In the genomic region with DNA sequence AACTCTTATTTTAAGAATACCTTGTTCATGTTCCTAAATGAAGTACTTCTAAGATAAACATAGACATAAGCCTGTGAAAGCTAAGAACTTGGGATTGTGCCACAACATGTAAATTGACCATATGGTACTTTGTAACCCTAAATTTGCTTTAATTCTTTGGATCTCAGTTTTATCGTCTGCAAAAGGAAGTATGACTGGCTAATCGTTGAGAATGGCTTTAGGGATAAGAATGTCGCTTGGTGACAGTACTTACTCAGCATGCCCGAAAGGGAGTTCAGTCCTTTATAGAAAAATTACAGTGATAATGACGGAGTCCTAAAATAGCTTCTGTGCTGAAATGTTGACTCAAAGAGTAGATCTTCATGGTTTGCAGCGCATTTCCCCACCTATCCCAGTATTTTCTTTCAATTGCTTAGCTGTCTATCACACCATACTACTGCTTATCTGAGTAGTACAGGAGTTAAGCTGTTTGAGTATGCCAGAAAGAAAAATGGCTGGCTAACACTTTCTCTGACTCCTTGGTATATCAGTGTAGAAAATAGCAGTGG, we compare ENCODE assay signal across 16 mouse cellular contexts.
DNase-seq lines count a peak whose midpoint lies in the region; ATAC-seq and TF ChIP-seq lines count a peak whose summit lies in the region.
"Had no signal": no experiment of that assay in that cellular context is flagged by ENCODE, and none has a peak within 500 bp of the region (broad histone marks: within the 10 kb centered on the region; RNA-seq: fewer than 3 reads in every experiment).

No protein-coding gene starts in this region.

- no peak overlapping the region for H3K4me2 ChIP-seq in forebrain, postnatal 0 days (ENCODE audit: low read depth)
- H3K4me2 ChIP-seq in forebrain, embryonic 12.5 days, result no peak overlapping the region
- peak overlapping the region; percentile 18; the same call in 1 of the 2 replicates for H3K4me2 ChIP-seq in liver, postnatal 0 days (ENCODE audit: low read depth, low read length)
- H3K4me2 ChIP-seq: hindbrain, embryonic 15.5 days had no signal

- TF ChIP-seq CTCF in forebrain, postnatal 0 days (IDR thresholded peaks at IDR 0.05; ENCODE audit: low read depth), result no peak
- TF ChIP-seq CTCF in left cerebral cortex, adult 2 months (IDR thresholded peaks at IDR 0.05), result no peak
- TF ChIP-seq CTCF in liver, postnatal 0 days (IDR thresholded peaks at IDR 0.05; ENCODE audit: low read depth), result no peak

- peaks cover 11% of the 10 kb centered on the region; the same call in 1 of the 2 replicates for H3K36me3 ChIP-seq in forebrain, postnatal 0 days (ENCODE audit: insufficient read depth)
- peaks cover 5% of the 10 kb centered on the region; the same call in 1 of the 2 replicates for H3K36me3 ChIP-seq in forebrain, embryonic 12.5 days (replicated peaks)
- H3K36me3 ChIP-seq in liver, postnatal 0 days (replicated peaks; ENCODE audit: insufficient read depth, low read length), result no peaks in the 10 kb centered on the region

- no peak overlapping the region for H3K4me3 ChIP-seq in forebrain, postnatal 0 days (ENCODE audit: low read depth, low read length)
- no peak overlapping the region for H3K4me3 ChIP-seq in forebrain, embryonic 12.5 days (replicated peaks)
- H3K4me3 ChIP-seq in left cerebral cortex, adult 2 months, result no peak overlapping the region
- no peak overlapping the region for H3K4me3 ChIP-seq in liver, postnatal 0 days (ENCODE audit: low read depth, low read length)
- H3K4me3 ChIP-seq: hindbrain, embryonic 15.5 days had no signal

- intact Hi-C loops in left cerebral cortex, adult 2 months (cut with DNase I), result loop anchor here (1.0 kb wide), 1 partner anchor 8 kb away; no protein-coding TSS in a partner anchor
- intact Hi-C loops in left cerebral cortex, postnatal 4 days (cut with DNase I), result no loop called here

- DNase-seq in forebrain, postnatal 0 days, result peak; percentile 24
- DNase-seq in left cerebral cortex, adult 2 months (ENCODE audit: extremely low spot score in 1 of 2, low spot score in 2 of 2), result no peak
- DNase-seq in left cerebral cortex, postnatal 4 days, result no peak
- no peak for DNase-seq in liver, postnatal 0 days
- DNase-seq in gastrocnemius, postnatal 10 days, result no peak
- no peak for DNase-seq in urinary bladder, adult 18-20 months (ENCODE audit: low spot score in 2 of 2)
- DNase-seq: adrenal gland, postnatal 10 days; cerebellum, adult 9-11 months; heart, postnatal 10 days; kidney, adult 11 months; right cerebral cortex, adult 18-20 months had no signal

- no peaks in the 10 kb centered on the region for H3K4me1 ChIP-seq in forebrain, postnatal 0 days (ENCODE audit: insufficient read depth)
- no peaks in the 10 kb centered on the region for H3K4me1 ChIP-seq in forebrain, embryonic 12.5 days
- no peaks in the 10 kb centered on the region for H3K4me1 ChIP-seq in liver, postnatal 0 days (ENCODE audit: insufficient read depth)
- H3K4me1 ChIP-seq: hindbrain, embryonic 15.5 days had no signal

- no peak overlapping the region for H3K9ac ChIP-seq in forebrain, postnatal 0 days
- H3K9ac ChIP-seq in forebrain, embryonic 12.5 days, result no peak overlapping the region
- no peak overlapping the region for H3K9ac ChIP-seq in liver, postnatal 0 days (replicated peaks)
- H3K9ac ChIP-seq: hindbrain, embryonic 15.5 days had no signal

- ATAC-seq in forebrain, postnatal 0 days, result no peak
- ATAC-seq in forebrain, embryonic 12.5 days (ENCODE audit: low FRiP score), result no peak
- ATAC-seq in erythroblast, adult 5-6 weeks (replicated peaks; ENCODE audit: low FRiP score, poor library complexity, severe bottlenecking), result peak; percentile 58; the same call in 1 of the 2 replicates
- ATAC-seq in liver, postnatal 0 days, result peak; percentile 63
- ATAC-seq: lung, postnatal 0 days had no signal

- TF ChIP-seq EP300 in liver, postnatal 0 days (IDR thresholded peaks at IDR 0.05; ENCODE audit: low read depth), result peak; percentile 79

- no peaks in the 10 kb centered on the region for H3K27me3 ChIP-seq in forebrain, postnatal 0 days (ENCODE audit: insufficient read depth, low read length)
- H3K27me3 ChIP-seq in forebrain, embryonic 12.5 days, result no peaks in the 10 kb centered on the region
- no peaks in the 10 kb centered on the region for H3K27me3 ChIP-seq in liver, postnatal 0 days (ENCODE audit: insufficient read depth, low read length)
- H3K27me3 ChIP-seq: hindbrain, embryonic 15.5 days had no signal

- H3K9me3 ChIP-seq in forebrain, postnatal 0 days (ENCODE audit: low read length), result no peaks in the 10 kb centered on the region
- no peaks in the 10 kb centered on the region for H3K9me3 ChIP-seq in forebrain, embryonic 12.5 days
- H3K9me3 ChIP-seq in liver, postnatal 0 days (ENCODE audit: low read length), result no peaks in the 10 kb centered on the region
- H3K9me3 ChIP-seq: hindbrain, embryonic 15.5 days had no signal

- 64% methylated on average over 6 of the region's 6 CpGs for WGBS in forebrain, postnatal 0 days
- 92% methylated on average over 6 of the region's 6 CpGs for WGBS in forebrain, embryonic 12.5 days
- 56% methylated on average over 6 of the region's 6 CpGs for WGBS in liver, postnatal 0 days (ENCODE audit: insufficient replicate concordance)

- H3K27ac ChIP-seq in forebrain, postnatal 0 days (ENCODE audit: low read depth, low read length), result no peak overlapping the region
- H3K27ac ChIP-seq in forebrain, embryonic 12.5 days, result no peak overlapping the region
- H3K27ac ChIP-seq in left cerebral cortex, adult 2 months, result peak overlapping the region; percentile 70
- no peak overlapping the region for H3K27ac ChIP-seq in liver, postnatal 0 days (ENCODE audit: low read depth)
- H3K27ac ChIP-seq: hindbrain, embryonic 15.5 days; kidney, postnatal 0 days had no signal

Comparison
In these comparisons a context has a peak if more than half of its experiments do, and no peak if none do; other contexts are left out.
1. ATAC-seq: peak in erythroblast, adult 5-6 weeks (single experiment) and liver, postnatal 0 days (single experiment); none in forebrain, postnatal 0 days (single experiment) and forebrain, embryonic 12.5 days (single experiment).